Mouse (Mus musculus): ENCODE results near the gene Nck1.

- no peak for TF ChIP-seq CTCF (IDR thresholded peaks at IDR 0.05; ENCODE audit: low read depth)
- TF ChIP-seq EP300 (IDR thresholded peaks at IDR 0.05; ENCODE audit: low read depth), result no peak
These were observed 9.8 kb upstream of the Nck1 start for GRCm38 (mm10) chr9:100555686-100556085.

Measured in heart, postnatal 0 days (tissue).